ENCODE assay signal across 8 mouse cellular contexts in the genomic region with DNA sequence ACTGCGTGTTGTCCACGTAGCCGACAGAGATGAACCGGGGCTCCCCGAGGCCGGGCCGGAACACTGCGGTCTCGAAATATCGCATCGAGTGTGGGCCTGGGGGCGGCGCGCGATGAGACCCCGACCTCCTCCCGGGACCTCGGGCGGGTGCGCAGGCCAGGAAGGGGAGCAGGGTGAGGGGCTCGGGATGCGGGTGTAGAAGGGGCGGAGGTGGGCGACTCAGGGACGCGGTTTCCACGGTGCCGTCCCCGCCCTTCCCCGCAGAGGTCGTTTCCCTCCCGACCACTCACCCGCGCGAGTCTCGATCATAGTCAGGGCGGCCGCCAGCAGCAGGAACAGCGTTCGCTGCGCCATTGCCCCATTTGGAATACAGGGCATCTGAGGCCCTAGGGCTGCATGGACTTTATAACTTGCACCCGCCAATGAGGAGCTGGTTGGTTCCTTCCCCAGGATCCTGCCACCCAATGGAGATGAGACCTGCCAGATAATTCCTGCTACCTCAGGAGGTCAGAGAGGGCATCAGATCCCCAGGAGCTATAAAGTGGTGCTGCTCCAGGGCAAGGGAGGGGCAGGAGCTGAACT. TPM values are rescaled to one million over a fixed set of nuclear protein-coding genes. Genes with fewer than 3 reads are reported as not detected.
DNase-seq lines count a peak whose midpoint lies in the region; ATAC-seq and TF ChIP-seq lines count a peak whose summit lies in the region.

No protein-coding gene starts in this region.

- no peaks in the 10 kb centered on the region for H3K27me3 ChIP-seq in liver, adult 2 months (ENCODE audit: control insufficient read depth, insufficient read depth, low read length)
- peaks cover 32% of the 10 kb centered on the region for H3K27me3 ChIP-seq in hindbrain, embryonic 13.5 days

- H3K4me1 ChIP-seq in liver, adult 2 months (ENCODE audit: control insufficient read depth, insufficient read depth, low read length), result peaks cover 2% of the 10 kb centered on the region; the same call in 1 of the 2 replicates
- H3K4me1 ChIP-seq in hindbrain, embryonic 13.5 days (replicated peaks), result peaks cover 12% of the 10 kb centered on the region

- no peaks in the 10 kb centered on the region for H3K36me3 ChIP-seq in liver, adult 2 months (ENCODE audit: control insufficient read depth, insufficient read depth, low read length)
- H3K36me3 ChIP-seq in hindbrain, embryonic 13.5 days, result no peaks in the 10 kb centered on the region
- no peaks in the 10 kb centered on the region for H3K36me3 ChIP-seq in macrophage (ENCODE audit: inconsistent target)

- peak; percentile 46; the same call in 1 of the 2 replicates for ATAC-seq in common myeloid progenitor, adult 5-6 weeks (replicated peaks; ENCODE audit: low read depth, poor library complexity, severe bottlenecking)
- peak; percentile 72 for ATAC-seq in hindbrain, embryonic 13.5 days (ENCODE audit: low FRiP score)

- H3K27ac ChIP-seq in liver, adult 2 months (replicated peaks; ENCODE audit: insufficient read depth, low read depth, low read length), result no peak overlapping the region
- H3K27ac ChIP-seq in hindbrain, embryonic 13.5 days, result no peak overlapping the region
- no peak overlapping the region for H3K27ac ChIP-seq in macrophage

- peak; percentile 44 for DNase-seq in liver, adult 2 months (ENCODE audit: extremely low read depth, low read depth, low spot score)
- no peak for DNase-seq in liver
- peak; percentile 38 to 42 for DNase-seq in thymus, postnatal 10 days (ENCODE audit: low spot score in 2 of 2)
- no peak for DNase-seq in adrenal gland, adult (ENCODE audit: inconsistent age in 2 of 2, low spot score in 1 of 2)
- no peak for DNase-seq in c-Kit-positive CD71-positive TER-119-positive erythroid progenitor cells, embryonic 14.5 days (ENCODE audit: low spot score)

- no peak for TF ChIP-seq POLR2A in liver, adult 2 months (IDR thresholded peaks at IDR 0.05; ENCODE audit: extremely low read depth, insufficient read depth, low read length)

- peak overlapping the region; percentile 94 for H3K4me2 ChIP-seq in hindbrain, embryonic 13.5 days

- H3K9ac ChIP-seq in liver, adult 2 months (ENCODE audit: low read depth, low read length), result peak overlapping the region; percentile 49
- H3K9ac ChIP-seq in hindbrain, embryonic 13.5 days, result peak overlapping the region; percentile 74

- H3K4me3 ChIP-seq in liver, adult 2 months (ENCODE audit: insufficient read depth, low read depth, low read length), result peak overlapping the region; percentile 65
- peak overlapping the region; percentile 54 for H3K4me3 ChIP-seq in hindbrain, embryonic 13.5 days
- H3K4me3 ChIP-seq in macrophage (ENCODE audit: inconsistent target), result peak overlapping the region; percentile 49

- H3K9me3 ChIP-seq in hindbrain, embryonic 13.5 days, result no peaks in the 10 kb centered on the region

- 1% methylated on average over 42 of the region's 42 CpGs for WGBS in liver, adult 2 months
- under 1% methylated on average over 41 of the region's 42 CpGs for WGBS in hindbrain, embryonic 13.5 days
- WGBS in macrophage (ENCODE audit: missing documents), result under 1% methylated on average over 37 of the region's 42 CpGs

- H3K79me2 ChIP-seq in liver, adult 2 months (ENCODE audit: control insufficient read depth, insufficient read depth, low read length), result no peaks in the 10 kb centered on the region
- no peaks in the 10 kb centered on the region for H3K79me2 ChIP-seq in macrophage (ENCODE audit: inconsistent target)

- no peak for TF ChIP-seq CTCF in liver, adult 2 months (IDR thresholded peaks at IDR 0.05; ENCODE audit: low read depth, low read length)

RNA-seq across cellular contexts. Expression of a gene that starts 25.8 kb away (rescaled TPM):
- 0.13 TPM in 1 of 2 replicates, not detected in the other for total RNA-seq in liver, adult 2 months (2014; rRNA removed)
- 0.06 TPM in 1 of 2 replicates, not detected in the other for polyA plus RNA-seq in liver, adult 2 months (2012; rRNA removed)
- 0.05 TPM in 1 of 2 replicates, not detected in the other for total RNA-seq in common myeloid progenitor, adult 5-6 weeks (2017)
- not detected in 2 replicates for polyA plus RNA-seq in hindbrain, embryonic 13.5 days (2015; fragmentation: Nextera tagmentation; extraction: Ambion mirVana)
- total RNA-seq in macrophage (2018; cell fraction: chromatin; rRNA removed), result under 1 TPM in 1 of 26 experiments, not detected in 25; 0.63 TPM
- under 1 TPM in 25 of 26 experiments, not detected in 1; 0.14 to 0.82 (median 0.40) TPM for total RNA-seq in macrophage (2018; cell fraction: cytosol; rRNA removed)
- total RNA-seq in macrophage (2018; cell fraction: nucleus; rRNA removed), result 1 to 10 TPM in 2 of 26 experiments, under 1 TPM in 10, not detected in 14; 0.44 to 1.4 (median 0.74) TPM
- 0.16 to 0.64 TPM (median 0.34 TPM) in 3 replicates for polyA plus RNA-seq in macrophage (2018)

RNA-seq across cellular contexts. Expression of a gene that starts 37.5 kb away (rescaled TPM):
- 0.18 and 0.47 TPM in 2 replicates for total RNA-seq in liver, adult 2 months (2014; rRNA removed)
- 0.10 and 0.11 TPM in 2 replicates for polyA plus RNA-seq in liver, adult 2 months (2012; rRNA removed)
- 0.96 TPM in 1 of 2 replicates, not detected in the other for total RNA-seq in common myeloid progenitor, adult 5-6 weeks (2017)
- polyA plus RNA-seq in hindbrain, embryonic 13.5 days (2015; fragmentation: Nextera tagmentation; extraction: Ambion mirVana), result not detected in 2 replicates
- total RNA-seq in macrophage (2018; cell fraction: chromatin; rRNA removed), result 100 to 1,000 TPM in 1 of 26 experiments, 10 to 100 TPM in 21, 1 to 10 TPM in 4; 8.5 to 105 (median 39.0) TPM
- total RNA-seq in macrophage (2018; cell fraction: cytosol; rRNA removed), result 1 to 10 TPM in 11 of 26 experiments, under 1 TPM in 15; 0.23 to 4.8 (median 0.86) TPM
- total RNA-seq in macrophage (2018; cell fraction: nucleus; rRNA removed), result 10 to 100 TPM in 22 of 26 experiments, 1 to 10 TPM in 4; 8.2 to 67.4 (median 19.8) TPM
- 0.22 to 0.67 TPM in 2 of 3 replicates, not detected in the other for polyA plus RNA-seq in macrophage (2018)

RNA-seq across cellular contexts. Expression of a gene that starts 41.2 kb away (rescaled TPM):
- total RNA-seq in liver, adult 2 months (2014; rRNA removed), result 0.09 TPM in 1 of 2 replicates, not detected in the other
- 0.05 and 0.06 TPM in 2 replicates for polyA plus RNA-seq in liver, adult 2 months (2012; rRNA removed)
- not detected in 2 replicates for total RNA-seq in common myeloid progenitor, adult 5-6 weeks (2017)
- polyA plus RNA-seq in hindbrain, embryonic 13.5 days (2015; fragmentation: Nextera tagmentation; extraction: Ambion mirVana), result not detected in 2 replicates
- 1 to 10 TPM in 14 of 26 experiments, under 1 TPM in 5, not detected in 7; 0.55 to 7.0 (median 2.0) TPM for total RNA-seq in macrophage (2018; cell fraction: chromatin; rRNA removed)
- total RNA-seq in macrophage (2018; cell fraction: cytosol; rRNA removed), result under 1 TPM in 10 of 26 experiments, not detected in 16; 0.08 to 0.33 (median 0.10) TPM
- total RNA-seq in macrophage (2018; cell fraction: nucleus; rRNA removed), result 1 to 10 TPM in 16 of 26 experiments, under 1 TPM in 6, not detected in 4; 0.40 to 4.7 (median 2.0) TPM
- not detected in 3 replicates for polyA plus RNA-seq in macrophage (2018)

RNA-seq across cellular contexts. Expression of a gene that starts 41.4 kb away (rescaled TPM):
- total RNA-seq in liver, adult 2 months (2014; rRNA removed), result 115 and 138 TPM in 2 replicates
- 98.2 and 110 TPM in 2 replicates for polyA plus RNA-seq in liver, adult 2 months (2012; rRNA removed)
- total RNA-seq in common myeloid progenitor, adult 5-6 weeks (2017), result 42.8 and 48.6 TPM in 2 replicates
- polyA plus RNA-seq in hindbrain, embryonic 13.5 days (2015; fragmentation: Nextera tagmentation; extraction: Ambion mirVana), result 6.7 and 7.0 TPM in 2 replicates
- total RNA-seq in macrophage (2018; cell fraction: chromatin; rRNA removed), result 100 to 1,000 TPM in 12 of 26 experiments, 10 to 100 TPM in 14; 10.8 to 389 (median 88.2) TPM
- total RNA-seq in macrophage (2018; cell fraction: cytosol; rRNA removed), result 1,000 to 10,000 TPM in 3 of 26 experiments, 100 to 1,000 TPM in 22, 10 to 100 TPM in 1; 90.6 to 1,092 (median 380) TPM
- total RNA-seq in macrophage (2018; cell fraction: nucleus; rRNA removed), result 100 to 1,000 TPM in 15 of 26 experiments, 10 to 100 TPM in 11; 33.8 to 808 (median 308) TPM
- polyA plus RNA-seq in macrophage (2018), result 56.5 to 198 TPM (median 94.0 TPM) in 3 replicates

RNA-seq across cellular contexts. Expression of a gene that starts 45.3 kb away (rescaled TPM):
- total RNA-seq in liver, adult 2 months (2014; rRNA removed), result not detected in 2 replicates
- polyA plus RNA-seq in liver, adult 2 months (2012; rRNA removed), result not detected in 2 replicates
- total RNA-seq in common myeloid progenitor, adult 5-6 weeks (2017), result not detected in 2 replicates
- not detected in 2 replicates for polyA plus RNA-seq in hindbrain, embryonic 13.5 days (2015; fragmentation: Nextera tagmentation; extraction: Ambion mirVana)
- total RNA-seq in macrophage (2018; cell fraction: chromatin; rRNA removed), result not detected
- not detected for total RNA-seq in macrophage (2018; cell fraction: cytosol; rRNA removed)
- total RNA-seq in macrophage (2018; cell fraction: nucleus; rRNA removed), result not detected
- polyA plus RNA-seq in macrophage (2018), result not detected in 3 replicates

Comparison
In these comparisons a context has a peak if more than half of its experiments do, and no peak if none do; other contexts are left out.
1. DNase-seq: peak in liver, adult 2 months (single experiment) and thymus, postnatal 10 days (2 of 2); none in liver (single experiment), adrenal gland, adult (0 of 2) and c-Kit-positive CD71-positive TER-119-positive erythroid progenitor cells, embryonic 14.5 days (single experiment).
2. Peak in every context shown above with its lines, with median percentiles within 50 percentile points of each other: H3K4me3 ChIP-seq.